Mouse (Mus musculus) heart, postnatal 0 days (tissue): ENCODE results near the gene Dpy19l1.

Source experiments
- CTCF ChIP-seq: IDR thresholded peaks from 2 replicates; pipeline ENCODE4 v1.5.1; 2016; ENCODE audit warnings: antibody characterized with exemption, control low read depth, low read depth
- EP300 ChIP-seq: IDR thresholded peaks from 2 replicates; pipeline ENCODE4 v1.6.1; 2016; ENCODE audit warnings: antibody characterized with exemption, low read depth

- no peak for TF ChIP-seq CTCF
- no peak for TF ChIP-seq EP300
Measured at GRCm38 (mm10) chr9:24473824-24474223, 29.1 kb downstream of the Dpy19l1 start.
